Mouse (Mus musculus): ENCODE data around the gene Tlr5. TPM values are rescaled to one million over a fixed set of nuclear protein-coding genes. Genes with fewer than 3 reads are reported as not detected.

Gene Tlr5
- total and polyA plus RNA-seq, 3 experiments: not detected

DNA sequence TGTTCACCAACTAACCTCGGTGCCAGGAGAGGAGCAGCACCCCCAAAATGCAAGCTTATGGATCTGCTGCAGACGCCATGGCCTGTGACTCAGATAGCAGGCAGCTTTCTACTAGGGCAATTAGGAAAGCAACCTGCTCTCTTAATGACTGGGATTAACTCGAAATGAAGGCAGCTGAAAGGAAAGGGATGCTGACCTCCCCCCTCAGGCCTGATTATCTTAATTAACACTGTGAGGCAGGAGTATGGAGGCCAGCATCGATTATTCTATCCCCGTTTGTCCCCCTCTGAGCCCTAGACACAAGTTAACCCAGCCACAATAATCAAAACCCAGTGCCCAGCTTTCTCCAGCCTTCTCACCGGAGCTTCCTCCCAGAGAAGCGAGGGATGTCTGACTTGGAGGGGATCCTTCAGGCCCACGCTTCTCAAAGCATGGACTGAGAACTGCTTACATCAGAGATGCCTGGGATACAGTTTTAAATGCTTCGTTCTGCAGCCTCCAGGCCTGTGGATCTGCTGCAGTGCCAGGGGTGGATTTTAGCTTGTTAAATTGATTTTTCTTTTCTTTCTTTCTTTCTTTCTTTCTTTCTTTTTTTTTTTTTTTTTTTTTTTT is 10.4 kb downstream of the Tlr5 start:
- DNase-seq (ENCODE audit: extremely low read depth): no peak
- Histone ChIP-seq H3K27me3 (replicated peaks) (no peaks in the 10 kb centered on the region), H3K4me1 (ENCODE audit: control insufficient read depth in 1 of 2, insufficient read depth in 2 of 2) (peaks cover 3 to 19% of the 10 kb centered on the region in 2 experiments; a peak in 2 of 4 replicates), H3K79me2 (replicated peaks; ENCODE audit: control insufficient read depth, extremely low read depth, insufficient read depth, poor library complexity, severe bottlenecking) (no peaks in the 10 kb centered on the region), H3K9ac (ENCODE audit: insufficient read depth, low read depth) (no peak overlapping the region), H3K27ac (ENCODE audit: insufficient read depth, low read depth) (no peak overlapping the region), H3K4me3 (replicated peaks in 1 of 3; ENCODE audit: low read depth in 2 of 3, low read length in 2 of 3, poor library complexity in 1 of 3) (no peak overlapping the region), H3K9me3 (replicated peaks; ENCODE audit: low read length) (no peaks in the 10 kb centered on the region), H3K36me3 (replicated peaks in 1 of 2; ENCODE audit: control insufficient read depth in 1 of 2, insufficient read depth in 1 of 2, low read length in 1 of 2) (no peaks in the 10 kb centered on the region), H3K4me2 (ENCODE audit: insufficient read depth, low read depth, poor library complexity, severe bottlenecking) (no peak overlapping the region)
- TF ChIP-seq ZKSCAN1 (IDR thresholded peaks at IDR 0.05; ENCODE audit: borderline replicate concordance, low read depth, low read length) (no peak), ZC3H11A (IDR thresholded peaks at IDR 0.05; ENCODE audit: low read depth, low read length) (no peak), USF1 (IDR thresholded peaks at IDR 0.05; ENCODE audit: low read depth, low read length) (no peak), HCFC1 (IDR thresholded peaks at IDR 0.05; ENCODE audit: low read depth, low read length) (no peak), POLR2AphosphoS2 (IDR thresholded peaks at IDR 0.05; ENCODE audit: low read depth, low read length) (no peak), GABPA (IDR thresholded peaks at IDR 0.05; ENCODE audit: insufficient replicate concordance, low read depth, low read length) (no peak), MXI1 (IDR thresholded peaks at IDR 0.05; ENCODE audit: low read depth, low read length) (no peak), TBP (conservative IDR thresholded peaks at IDR 0.05; ENCODE audit: low read depth, low read length) (no peak), MEF2A (IDR thresholded peaks at IDR 0.05; ENCODE audit: borderline replicate concordance, low read depth, low read length) (no peak), SMC3 (IDR thresholded peaks at IDR 0.05; ENCODE audit: low read depth, low read length) (no peak), JUN (IDR thresholded peaks at IDR 0.05; ENCODE audit: insufficient read depth, low read depth, low read length) (no peak), IRF4 (IDR thresholded peaks at IDR 0.05; ENCODE audit: low read depth, low read length) (no peak), CHD1 (IDR thresholded peaks at IDR 0.05; ENCODE audit: low read depth, low read length) (no peak), RCOR1 (conservative IDR thresholded peaks at IDR 0.05; ENCODE audit: low read depth, low read length) (no peak), CTCF (conservative IDR thresholded peaks at IDR 0.05 in 1 of 2, IDR thresholded peaks at IDR 0.05 in 1 of 2; ENCODE audit: low read depth in 2 of 2, low read length in 2 of 2) (no peak), RAD21 (IDR thresholded peaks at IDR 0.05; ENCODE audit: low read depth, low read length) (no peak), NELFE (IDR thresholded peaks at IDR 0.05; ENCODE audit: low read depth, low read length) (no peak), ZMIZ1 (IDR thresholded peaks at IDR 0.05; ENCODE audit: low read depth, low read length) (no peak), E2F4 (IDR thresholded peaks at IDR 0.05; ENCODE audit: insufficient replicate concordance, low read depth, low read length) (no peak), USF2 (conservative IDR thresholded peaks at IDR 0.05; ENCODE audit: low read depth, low read length) (no peak)
- dilution Hi-C loops (cut with MboI; ENCODE audit: extremely low pct_ligation_motif_present, extremely low pct_unique_long_range_greater_than_20kb, low sequenced_read_pairs) (no loop called here), in situ Hi-C loops (cut with MboI; ENCODE audit: low pct_ligation_motif_present, low pct_unique_long_range_greater_than_20kb, low sequenced_read_pairs) (no loop called here)

DNA sequence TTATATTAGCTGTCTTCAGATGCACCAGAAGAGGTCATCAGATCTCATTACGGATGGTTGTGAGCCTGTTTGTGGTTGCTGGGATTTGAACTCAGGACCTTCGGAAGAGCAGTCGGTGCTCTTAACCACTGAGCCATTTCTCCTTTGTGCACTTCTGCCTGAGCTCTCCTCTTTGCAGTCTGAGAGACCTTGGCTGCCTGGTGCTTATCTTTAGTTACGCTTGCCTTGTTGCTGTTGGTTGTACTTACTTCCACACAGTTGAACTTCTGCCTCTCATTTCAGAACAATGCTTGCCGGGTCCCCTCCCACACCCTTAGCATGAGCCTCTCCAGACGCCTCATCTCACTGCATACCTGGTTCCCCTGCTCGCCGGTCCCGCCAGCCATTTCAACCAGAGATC is 14.1 kb downstream of the Tlr5 start:
- H3K4me1 ChIP-seq (ENCODE audit: control insufficient read depth in 1 of 2, insufficient read depth in 2 of 2): no peaks in the 10 kb centered on the region
- TF ChIP-seq ETS1 (conservative IDR thresholded peaks at IDR 0.05; ENCODE audit: low read depth, low read length): no peak
- TF ChIP-seq MYC (IDR thresholded peaks at IDR 0.05; ENCODE audit: low read depth, low read length): no peak
- TF ChIP-seq SMC3 (IDR thresholded peaks at IDR 0.05; ENCODE audit: low read depth, low read length): no peak
- TF ChIP-seq JUN (IDR thresholded peaks at IDR 0.05; ENCODE audit: insufficient read depth, low read depth, low read length): no peak
- TF ChIP-seq ZMIZ1 (IDR thresholded peaks at IDR 0.05; ENCODE audit: low read depth, low read length): no peak
- TF ChIP-seq HCFC1 (IDR thresholded peaks at IDR 0.05; ENCODE audit: low read depth, low read length): no peak
- no peak for TF ChIP-seq IRF4 (IDR thresholded peaks at IDR 0.05; ENCODE audit: low read depth, low read length)
- TF ChIP-seq USF1 (IDR thresholded peaks at IDR 0.05; ENCODE audit: low read depth, low read length): no peak

More for the DNA sequence above, 14.1 kb downstream of the Tlr5 start:
- in situ Hi-C loops (cut with MboI; ENCODE audit: low pct_ligation_motif_present, low pct_unique_long_range_greater_than_20kb, low sequenced_read_pairs): no loop called here
- no peaks in the 10 kb centered on the region for H3K27me3 ChIP-seq (replicated peaks)
- no peak for DNase-seq (ENCODE audit: extremely low read depth)
- dilution Hi-C loops (cut with MboI; ENCODE audit: extremely low pct_ligation_motif_present, extremely low pct_unique_long_range_greater_than_20kb, low sequenced_read_pairs): no loop called here
- H3K36me3 ChIP-seq (replicated peaks in 1 of 2; ENCODE audit: control insufficient read depth in 1 of 2, insufficient read depth in 1 of 2, low read length in 1 of 2): no peaks in the 10 kb centered on the region
- H3K9me3 ChIP-seq (replicated peaks; ENCODE audit: low read length): no peaks in the 10 kb centered on the region
- H3K27ac ChIP-seq (ENCODE audit: insufficient read depth, low read depth): no peak overlapping the region
- H3K4me2 ChIP-seq (ENCODE audit: insufficient read depth, low read depth, poor library complexity, severe bottlenecking): no peak overlapping the region
- H3K79me2 ChIP-seq (replicated peaks; ENCODE audit: control insufficient read depth, extremely low read depth, insufficient read depth, poor library complexity, severe bottlenecking): no peaks in the 10 kb centered on the region
- no peak overlapping the region for H3K9ac ChIP-seq (ENCODE audit: insufficient read depth, low read depth)
- H3K4me3 ChIP-seq (replicated peaks in 1 of 3; ENCODE audit: low read depth in 2 of 3, low read length in 2 of 3, poor library complexity in 1 of 3): no peak overlapping the region

Data from CH12.LX (cell line).